Mouse (Mus musculus): ENCODE results near the gene Fam135a. TPM values are rescaled to one million over a fixed set of nuclear protein-coding genes. Genes with fewer than 3 reads are reported as not detected.
A peak's percentile ranks its signal among the peaks of the same experiment; 100 is the strongest.

Fam135a gene
- polyA plus RNA-seq, 1 experiment from 2014 or later, result 22.9 TPM

DNA sequence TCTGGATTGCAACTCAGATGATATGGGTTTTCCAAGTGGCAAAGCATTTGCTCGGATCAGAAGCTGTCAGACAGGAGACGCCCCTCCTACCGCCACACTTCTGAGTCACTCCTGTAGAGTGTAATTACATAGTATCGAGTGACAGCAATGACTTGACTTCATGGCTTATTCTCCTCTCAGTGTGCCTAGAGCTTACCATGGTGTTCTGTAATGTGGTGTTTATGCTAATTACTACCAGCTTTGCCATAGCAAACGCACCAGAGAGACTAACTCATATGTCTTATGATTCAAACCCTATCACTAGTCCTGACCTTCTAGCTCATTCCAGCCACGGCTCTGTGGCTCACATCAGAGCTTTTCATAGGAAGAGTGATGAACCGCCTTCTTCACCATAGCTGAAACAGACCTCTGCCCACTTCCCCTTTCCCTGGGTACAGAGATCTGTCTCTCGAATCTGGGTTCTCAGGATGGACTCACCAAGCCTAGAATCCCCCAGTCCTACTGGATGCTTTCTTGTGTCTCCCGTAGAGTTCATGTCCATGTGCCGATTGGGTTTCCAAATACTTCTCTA is 2.5 kb upstream of the Fam135a start:
- no peak overlapping the region for H3K27ac ChIP-seq (replicated peaks)
- no peaks in the 10 kb centered on the region for H3K27me3 ChIP-seq (replicated peaks)
- no peaks in the 10 kb centered on the region for H3K36me3 ChIP-seq
- WGBS, result 82% methylated on average over 10 of the region's 10 CpGs
- ATAC-seq (ENCODE audit: low FRiP score), result no peak
- no peak overlapping the region for H3K4me2 ChIP-seq
- H3K9me3 ChIP-seq (replicated peaks), result no peaks in the 10 kb centered on the region
- no peak overlapping the region for H3K4me3 ChIP-seq (replicated peaks)
- H3K9ac ChIP-seq (replicated peaks), result no peak overlapping the region
- H3K4me1 ChIP-seq, result peaks cover 16% of the 10 kb centered on the region

DNA sequence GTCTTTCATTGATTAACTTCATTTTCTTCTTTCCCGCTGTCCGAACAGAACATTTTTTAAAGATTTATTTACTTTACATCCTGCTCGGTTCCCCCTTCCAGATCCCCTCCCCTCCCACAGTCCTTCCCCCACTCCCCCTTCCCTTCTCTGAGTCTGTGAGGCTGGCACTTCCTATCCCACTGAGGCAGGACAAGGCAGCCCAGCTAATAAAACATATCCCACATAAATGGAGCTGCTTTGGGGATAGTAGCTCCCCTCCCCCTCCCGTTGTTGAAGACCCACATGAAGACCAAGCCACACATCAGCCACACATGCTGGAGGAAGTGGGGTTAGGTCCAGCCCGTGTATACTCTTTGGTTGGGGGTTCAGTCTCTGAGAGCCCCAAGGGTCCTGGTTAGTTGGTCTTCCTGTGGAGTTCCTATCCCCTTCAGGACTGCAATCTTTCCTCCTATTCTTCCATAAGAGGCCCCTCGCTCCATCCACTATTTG is 773 bp upstream of the Fam135a start:
- Histone ChIP-seq H3K4me1 (peaks cover 18% of the 10 kb centered on the region), H3K36me3 (no peaks in the 10 kb centered on the region), H3K9ac (replicated peaks) (peak overlapping the region; percentile 61), H3K4me2 (peak overlapping the region; percentile 63), H3K27me3 (replicated peaks) (no peaks in the 10 kb centered on the region), H3K27ac (replicated peaks) (0 out of 2 replicates have a peak overlapping the region, but pooled peaks have one; percentile 87), H3K9me3 (replicated peaks) (no peaks in the 10 kb centered on the region), H3K4me3 (replicated peaks) (peak overlapping the region; percentile 98)
- ATAC-seq (ENCODE audit: low FRiP score), result peak; percentile 29; the same call in 1 of the 2 replicates
- 46% methylated on average over 6 of the region's 6 CpGs for WGBS

DNA sequence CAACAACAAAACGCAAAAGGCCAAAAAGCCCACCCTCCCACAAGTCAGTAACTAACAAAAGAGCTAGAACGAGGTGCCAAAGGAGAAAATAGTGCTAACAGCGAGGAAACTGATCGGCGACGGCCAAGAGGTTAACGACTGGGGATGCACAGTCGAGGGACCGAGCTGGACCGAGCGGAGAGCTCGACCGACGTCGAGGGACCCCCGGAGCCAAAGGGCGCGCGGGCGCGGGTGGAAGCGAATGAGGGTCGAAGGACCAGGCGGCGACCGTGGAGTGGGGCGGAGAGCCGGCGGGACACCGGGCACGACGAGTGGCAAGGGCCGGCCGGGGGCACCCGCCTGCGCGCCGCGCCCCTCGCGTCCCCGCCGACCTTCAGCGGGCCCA is 608 bp downstream of the Fam135a start:
- H3K27ac ChIP-seq (replicated peaks), result peak overlapping the region; percentile 87
- H3K27me3 ChIP-seq (replicated peaks), result no peaks in the 10 kb centered on the region
- no peak for ATAC-seq (ENCODE audit: low FRiP score)
- peak overlapping the region; percentile 63 for H3K4me2 ChIP-seq
- no peaks in the 10 kb centered on the region for H3K36me3 ChIP-seq
- WGBS, result 0% methylated on average over 41 of the region's 44 CpGs
- H3K4me3 ChIP-seq (replicated peaks), result peak overlapping the region; percentile 98
- H3K9ac ChIP-seq (replicated peaks), result peak overlapping the region; percentile 92
- H3K4me1 ChIP-seq, result peaks cover 18% of the 10 kb centered on the region
- H3K9me3 ChIP-seq (replicated peaks), result no peaks in the 10 kb centered on the region

DNA sequence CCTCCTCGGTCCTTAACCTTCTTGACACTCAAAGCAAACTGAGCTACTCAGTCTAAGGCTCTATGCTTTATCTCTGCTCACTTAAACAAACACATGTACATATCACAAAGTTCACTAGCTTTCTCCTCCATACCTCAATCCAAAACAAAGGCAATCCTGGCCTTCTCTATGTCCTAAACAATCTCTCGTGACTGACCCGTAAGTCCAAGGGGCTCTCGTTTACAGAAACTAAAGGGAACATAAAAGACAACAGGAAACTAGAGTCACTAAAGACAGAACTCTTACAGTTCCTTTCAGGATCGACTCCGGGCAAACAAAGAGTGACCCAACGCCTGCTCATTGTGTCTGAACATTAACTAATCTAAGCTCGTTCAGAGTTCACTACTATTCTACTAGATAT is 2.6 kb downstream of the Fam135a start:
- no peaks in the 10 kb centered on the region for H3K9me3 ChIP-seq (replicated peaks)
- H3K27me3 ChIP-seq (replicated peaks), result no peaks in the 10 kb centered on the region
- H3K36me3 ChIP-seq, result no peaks in the 10 kb centered on the region
- no peak overlapping the region for H3K9ac ChIP-seq (replicated peaks)
- 22% methylated on average over 8 of the region's 8 CpGs for WGBS
- no peak overlapping the region for H3K4me3 ChIP-seq (replicated peaks)
- H3K4me1 ChIP-seq, result peaks cover 18% of the 10 kb centered on the region
- no peak overlapping the region for H3K27ac ChIP-seq (replicated peaks)
- no peak for ATAC-seq (ENCODE audit: low FRiP score)
- 0 out of 2 replicates have a peak overlapping the region, but pooled peaks have one; percentile 7 for H3K4me2 ChIP-seq

DNA sequence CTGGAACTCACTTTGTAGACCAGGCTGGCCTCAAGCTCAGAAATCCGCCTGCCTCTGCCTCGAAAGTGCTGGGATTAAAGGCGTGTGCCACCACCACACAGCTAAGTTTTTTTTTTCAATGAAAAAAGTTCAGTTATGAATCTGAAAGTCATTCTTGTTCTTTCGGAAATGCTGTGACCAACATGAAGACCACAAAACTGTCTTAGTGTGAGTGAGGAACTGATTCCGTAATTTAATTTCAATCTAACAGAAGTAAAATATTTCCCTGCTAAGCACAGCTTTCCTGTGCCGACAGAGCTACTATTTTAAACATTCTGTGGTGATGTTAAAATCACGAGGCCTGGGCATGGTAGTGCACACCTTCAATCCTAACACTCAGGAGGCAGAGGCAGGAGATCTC is 7.7 kb downstream of the Fam135a start:
- no peak for ATAC-seq (ENCODE audit: low FRiP score)
- 94% methylated on average over 7 of the region's 7 CpGs for WGBS
- no peak overlapping the region for H3K4me2 ChIP-seq

GRCm38 (mm10) chr1:24090603-24091002 is 9.5 kb downstream of the Fam135a start:
- Histone ChIP-seq H3K27me3 (replicated peaks) (no peaks in the 10 kb centered on the region), H3K36me3 (no peaks in the 10 kb centered on the region), H3K4me2 (no peak overlapping the region), H3K4me3 (replicated peaks) (no peak overlapping the region), H3K4me1 (no peaks in the 10 kb centered on the region), H3K27ac (replicated peaks) (no peak overlapping the region), H3K9ac (replicated peaks) (no peak overlapping the region), H3K9me3 (replicated peaks) (no peaks in the 10 kb centered on the region)
- WGBS, result 95% methylated on average over 2 of the region's 2 CpGs
- ATAC-seq (ENCODE audit: low FRiP score), result no peak

More for the DNA sequence above, 7.7 kb downstream of the Fam135a start:
- peaks cover 3% of the 10 kb centered on the region; the same call in 1 of the 2 replicates for H3K4me1 ChIP-seq
- H3K27ac ChIP-seq (replicated peaks), result no peak overlapping the region
- no peaks in the 10 kb centered on the region for H3K27me3 ChIP-seq (replicated peaks)
- no peaks in the 10 kb centered on the region for H3K36me3 ChIP-seq
- H3K9ac ChIP-seq (replicated peaks), result no peak overlapping the region
- H3K9me3 ChIP-seq (replicated peaks), result no peaks in the 10 kb centered on the region
- no peak overlapping the region for H3K4me3 ChIP-seq (replicated peaks)

DNA sequence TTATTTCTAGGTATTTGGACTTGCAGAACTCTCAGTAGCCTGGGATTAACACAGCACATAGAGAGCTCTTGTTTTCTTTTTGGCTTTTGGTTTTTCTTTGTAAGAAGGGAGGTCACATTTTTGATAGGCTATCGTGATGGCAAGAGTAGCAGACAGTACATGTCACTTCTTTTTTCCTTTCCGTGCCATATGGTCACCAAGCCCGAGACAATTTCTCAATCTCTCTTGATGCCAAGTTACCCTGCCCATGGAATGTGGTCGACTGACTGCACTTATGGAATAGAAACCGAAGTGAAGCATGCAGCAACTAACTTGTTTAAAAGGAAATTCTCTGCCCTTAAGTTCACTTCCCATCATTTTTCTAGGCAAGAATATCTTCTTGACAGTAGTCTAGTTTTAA is 10.0 kb downstream of the Fam135a start:
- H3K9me3 ChIP-seq (replicated peaks), result no peaks in the 10 kb centered on the region
- H3K36me3 ChIP-seq, result no peaks in the 10 kb centered on the region
- H3K27me3 ChIP-seq (replicated peaks), result no peaks in the 10 kb centered on the region
- no peak overlapping the region for H3K27ac ChIP-seq (replicated peaks)
- H3K4me2 ChIP-seq, result no peak overlapping the region
- H3K4me1 ChIP-seq, result no peaks in the 10 kb centered on the region
- WGBS, result 84% methylated on average over 5 of the region's 5 CpGs
- no peak overlapping the region for H3K4me3 ChIP-seq (replicated peaks)
- ATAC-seq (ENCODE audit: low FRiP score), result no peak
- H3K9ac ChIP-seq (replicated peaks), result no peak overlapping the region

GRCm38 (mm10) chr1:24086176-24086575 is 14.0 kb downstream of the Fam135a start:
- Histone ChIP-seq H3K4me2 (no peak overlapping the region), H3K27ac (replicated peaks) (no peak overlapping the region), H3K27me3 (replicated peaks) (no peaks in the 10 kb centered on the region), H3K9ac (replicated peaks) (no peak overlapping the region), H3K36me3 (peaks cover 3% of the 10 kb centered on the region; the same call in 1 of the 2 replicates), H3K4me3 (replicated peaks) (no peak overlapping the region), H3K9me3 (replicated peaks) (no peaks in the 10 kb centered on the region), H3K4me1 (no peaks in the 10 kb centered on the region)
- no peak for ATAC-seq (ENCODE audit: low FRiP score)
- WGBS, result 82% methylated on average over 3 of the region's 3 CpGs

DNA sequence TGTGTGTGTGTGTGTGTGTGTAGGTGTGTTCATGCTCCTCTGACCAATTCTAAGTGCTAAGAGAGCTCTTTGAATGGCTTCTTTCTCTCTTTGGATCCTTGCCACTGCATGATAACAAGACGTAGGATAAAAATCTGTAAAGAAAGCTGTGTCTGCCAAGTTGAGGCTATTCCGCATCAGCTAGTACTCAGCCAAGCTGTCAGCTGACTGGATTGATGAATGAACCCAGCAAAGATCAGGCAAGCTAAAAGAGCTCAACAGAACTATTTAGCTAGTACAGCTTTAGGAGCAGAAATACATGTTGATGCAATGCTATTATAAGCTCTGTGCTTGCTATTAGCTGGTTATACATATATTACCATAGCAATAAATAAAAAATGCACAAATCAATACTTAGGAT is 25.7 kb downstream of the Fam135a start:
- Histone ChIP-seq H3K27ac (replicated peaks) (no peak overlapping the region), H3K36me3 (peaks cover 5% of the 10 kb centered on the region; the same call in 1 of the 2 replicates), H3K27me3 (replicated peaks) (no peaks in the 10 kb centered on the region), H3K9ac (replicated peaks) (no peak overlapping the region), H3K4me2 (no peak overlapping the region), H3K4me3 (replicated peaks) (no peak overlapping the region), H3K9me3 (replicated peaks) (no peaks in the 10 kb centered on the region), H3K4me1 (no peaks in the 10 kb centered on the region)
- no peak for ATAC-seq (ENCODE audit: low FRiP score)
- WGBS, result 50% methylated on average over 2 of the region's 2 CpGs

DNA sequence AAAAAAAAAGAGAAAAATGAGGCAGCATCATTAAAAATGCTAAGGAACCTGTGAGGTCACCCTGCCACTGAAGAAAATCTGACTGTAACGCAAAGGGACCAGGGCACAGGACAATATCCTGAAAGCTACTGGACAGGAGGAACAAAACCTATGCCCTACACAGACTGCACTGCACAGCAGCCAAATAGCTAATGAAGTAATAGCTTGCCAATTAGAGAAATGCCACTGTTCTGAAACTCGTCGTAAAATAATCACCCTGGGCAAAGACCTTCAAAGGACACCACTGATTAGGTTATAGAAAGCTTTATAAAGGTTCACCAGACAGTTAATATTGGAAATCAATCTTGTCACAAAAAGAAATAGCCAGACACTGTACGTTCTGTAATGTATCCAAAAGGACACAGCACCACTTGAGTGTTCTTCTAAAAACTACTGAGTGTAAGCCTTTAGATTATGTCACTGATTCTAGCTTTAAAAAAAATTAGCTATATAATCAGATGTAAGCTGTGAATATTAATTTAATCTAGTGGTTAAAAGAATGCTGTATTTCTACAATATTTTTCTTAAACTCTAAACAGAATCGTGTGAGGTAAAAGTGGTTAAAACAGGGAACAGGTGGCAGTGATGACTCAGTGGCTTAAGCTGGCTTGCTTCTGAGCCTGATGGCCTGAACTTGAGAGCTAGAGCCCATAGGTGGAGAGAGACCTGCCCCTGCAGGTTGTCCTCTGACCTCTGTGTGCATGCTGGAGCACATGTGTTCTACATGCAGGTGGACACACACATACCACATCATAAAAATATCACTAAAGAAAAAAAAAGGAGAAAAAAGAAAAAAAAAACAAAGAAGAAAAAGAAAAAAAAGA is 26.5 kb downstream of the Fam135a start:
- H3K4me1 ChIP-seq, result no peaks in the 10 kb centered on the region
- no peak overlapping the region for H3K9ac ChIP-seq (replicated peaks)
- peaks cover 5% of the 10 kb centered on the region; the same call in 1 of the 2 replicates for H3K36me3 ChIP-seq
- no peak overlapping the region for H3K27ac ChIP-seq (replicated peaks)
- no peaks in the 10 kb centered on the region for H3K27me3 ChIP-seq (replicated peaks)
- WGBS, result 83% methylated on average over 5 of the region's 5 CpGs
- H3K4me2 ChIP-seq, result no peak overlapping the region
- ATAC-seq (ENCODE audit: low FRiP score), result no peak
- no peak overlapping the region for H3K4me3 ChIP-seq (replicated peaks)
- H3K9me3 ChIP-seq (replicated peaks), result no peaks in the 10 kb centered on the region

GRCm38 (mm10) chr1:24068830-24069229 is 31.3 kb downstream of the Fam135a start:
- 93% methylated on average over 7 of the region's 7 CpGs for WGBS
- Histone ChIP-seq H3K9ac (replicated peaks) (no peak overlapping the region), H3K36me3 (peaks cover 5% of the 10 kb centered on the region; the same call in 1 of the 2 replicates), H3K9me3 (replicated peaks) (no peaks in the 10 kb centered on the region), H3K4me1 (no peaks in the 10 kb centered on the region), H3K27ac (replicated peaks) (no peak overlapping the region), H3K4me3 (replicated peaks) (no peak overlapping the region), H3K4me2 (no peak overlapping the region), H3K27me3 (replicated peaks) (no peaks in the 10 kb centered on the region)
- no peak for ATAC-seq (ENCODE audit: low FRiP score)

DNA sequence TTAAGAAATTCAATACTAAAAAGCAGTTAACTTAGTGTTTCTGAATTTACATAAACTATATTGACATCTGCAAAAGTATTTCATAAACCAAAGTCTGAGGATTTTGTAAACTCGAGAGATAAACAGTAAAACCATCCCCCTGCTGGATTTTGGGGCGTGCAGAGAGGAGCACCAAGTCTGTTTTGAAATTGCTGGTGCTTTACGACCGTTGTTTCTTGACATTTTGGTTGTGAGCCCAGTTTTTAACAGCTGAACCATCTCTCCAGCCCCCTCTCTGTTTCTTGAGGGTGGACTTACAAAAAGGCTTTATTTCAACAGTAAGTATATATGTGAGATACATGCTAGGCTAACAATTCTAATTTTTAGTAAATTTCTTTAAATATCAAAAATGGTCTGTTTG is 33.4 kb downstream of the Fam135a start:
- Histone ChIP-seq H3K4me1 (no peaks in the 10 kb centered on the region), H3K4me3 (replicated peaks) (no peak overlapping the region), H3K4me2 (no peak overlapping the region), H3K27ac (replicated peaks) (no peak overlapping the region), H3K36me3 (peaks cover 2% of the 10 kb centered on the region; the same call in 1 of the 2 replicates), H3K9ac (replicated peaks) (no peak overlapping the region), H3K27me3 (replicated peaks) (no peaks in the 10 kb centered on the region), H3K9me3 (replicated peaks) (no peaks in the 10 kb centered on the region)
- WGBS, result 78% methylated on average over 4 of the region's 4 CpGs
- ATAC-seq (ENCODE audit: low FRiP score), result no peak
